Mouse (Mus musculus): ENCODE measurements around the gene Cd200.

DNA sequence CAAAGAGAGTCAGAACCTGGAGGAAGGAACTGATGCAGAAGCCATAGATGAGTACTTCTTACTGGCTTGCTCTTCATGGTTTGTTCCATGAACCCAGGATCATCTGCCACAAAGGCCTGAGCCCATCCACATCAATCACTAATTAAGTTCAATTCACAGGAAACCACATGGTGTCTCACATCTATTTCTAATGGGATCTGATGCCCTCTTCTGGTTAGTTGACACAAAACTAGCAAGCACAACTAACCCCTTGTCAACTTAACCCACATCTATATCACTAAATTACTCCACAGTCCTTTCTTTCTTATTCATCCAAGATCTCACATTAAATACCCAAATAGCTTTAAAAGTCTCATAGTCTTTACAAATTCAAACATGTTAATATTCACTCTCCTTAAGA lies 4.6 kb upstream of the Cd200 start:
- TF ChIP-seq GATA1 (IDR thresholded peaks at IDR 0.05; ENCODE audit: low read length) (no peak), TAL1 (IDR thresholded peaks at IDR 0.05; ENCODE audit: low read length) (no peak)
